Mouse (Mus musculus): Measurements from ENCODE around the gene Lrba.

Lrba gene

DNA sequence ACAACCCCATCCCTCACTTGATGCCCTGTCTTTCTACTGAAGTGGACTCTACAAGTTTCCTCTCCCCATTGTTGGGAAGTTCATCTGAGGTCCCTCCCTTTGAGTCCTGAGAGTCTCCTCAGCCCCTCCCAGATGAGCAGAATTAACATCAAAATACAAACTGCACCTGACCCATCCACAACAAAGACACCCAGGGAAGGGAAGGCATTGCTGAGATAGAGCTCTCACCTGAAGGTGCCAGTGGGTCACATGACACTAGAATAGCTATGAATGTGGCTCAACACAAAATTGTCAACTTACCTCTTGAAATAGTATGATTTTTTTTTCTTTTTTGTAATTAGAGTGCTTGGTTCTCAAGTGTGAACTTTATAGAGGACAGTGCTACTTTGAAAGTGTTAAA, 468.3 kb downstream of the Lrba start:
- no peak for DNase-seq

DNA sequence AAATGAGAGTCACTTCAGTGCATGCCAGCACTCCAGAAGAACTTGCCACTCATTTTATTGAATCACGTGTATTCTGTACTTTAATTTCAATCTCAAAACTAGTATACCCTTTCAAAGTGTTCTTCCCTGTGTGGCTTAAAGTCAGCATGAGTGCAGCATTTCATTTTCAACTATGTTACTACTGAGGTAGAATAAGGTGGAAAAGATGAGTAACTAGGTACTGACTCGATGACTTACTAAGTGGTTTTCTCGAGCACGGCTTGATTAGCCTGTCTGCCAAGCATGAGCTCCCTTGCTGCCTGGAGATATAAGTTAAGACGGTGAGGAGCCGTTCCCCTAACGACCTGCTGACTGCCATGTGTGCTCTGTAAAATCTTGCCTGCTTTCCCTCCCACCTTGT, 469.1 kb downstream of the Lrba start:
- DNase-seq: no peak

DNA sequence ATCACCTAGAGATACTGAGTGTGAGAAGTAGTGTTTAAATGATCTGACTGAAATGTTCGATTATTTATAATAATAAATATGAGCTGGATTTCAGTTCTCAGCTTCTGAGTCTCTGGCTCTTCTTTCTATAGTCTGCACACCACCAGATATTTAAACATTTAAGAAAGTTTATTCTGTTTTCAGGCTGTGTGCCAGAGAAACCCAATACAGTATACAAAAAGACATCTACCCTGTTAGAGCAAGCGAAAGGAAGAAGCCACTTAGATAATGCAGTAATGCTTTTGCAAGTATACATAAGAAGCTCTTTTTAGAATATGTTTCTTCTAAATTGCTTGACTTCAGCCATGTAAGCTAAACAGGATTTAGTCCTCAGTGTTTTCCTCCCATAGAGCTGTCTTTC, 474.5 kb downstream of the Lrba start:
- no peak for DNase-seq

GRCm38 (mm10) chr3:86701163-86701563, 476.7 kb downstream of the Lrba start:
- no peak for DNase-seq

- no peak for DNase-seq
Measured at GRCm38 (mm10) chr3:86709472-86709871, 485.0 kb downstream of the Lrba start.

DNA sequence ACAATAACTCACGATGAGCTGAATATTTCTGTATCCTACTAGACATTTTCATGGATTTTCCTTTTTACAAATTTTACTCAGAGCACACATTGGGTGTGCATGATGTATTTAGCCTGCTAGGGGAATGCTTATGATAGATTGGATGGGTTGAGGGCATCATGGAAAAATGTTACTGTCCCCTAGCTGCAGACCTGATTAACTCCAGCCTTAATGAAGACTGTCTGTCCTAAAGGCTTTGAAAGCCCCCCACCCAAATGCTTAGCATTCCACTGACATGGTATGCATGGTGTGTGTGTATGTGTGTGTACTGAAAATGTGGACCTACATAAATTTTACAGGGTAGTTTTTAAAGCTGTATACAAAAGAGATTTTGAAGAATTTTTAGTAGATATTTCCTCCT, 487.1 kb downstream of the Lrba start:
- no peak for DNase-seq

DNA sequence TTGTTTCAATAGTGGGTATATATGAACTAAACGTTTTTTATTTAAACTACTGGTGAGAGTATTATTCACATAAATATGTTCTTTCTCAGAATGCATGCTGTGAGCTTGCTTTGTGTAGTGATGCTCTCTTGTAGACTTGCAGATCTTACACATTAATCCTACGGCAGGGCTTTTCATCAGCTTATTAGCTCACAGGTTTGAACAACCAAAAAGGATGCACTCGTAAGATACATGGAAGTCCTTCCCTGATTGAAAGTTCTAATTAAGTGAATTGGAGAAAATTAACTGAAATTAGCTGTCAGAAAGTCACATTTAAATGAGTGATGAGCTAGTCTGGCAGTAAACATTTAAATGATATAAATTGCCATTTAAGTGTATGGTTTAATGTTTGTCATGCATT, 488.3 kb downstream of the Lrba start:
- no peak for DNase-seq

DNA sequence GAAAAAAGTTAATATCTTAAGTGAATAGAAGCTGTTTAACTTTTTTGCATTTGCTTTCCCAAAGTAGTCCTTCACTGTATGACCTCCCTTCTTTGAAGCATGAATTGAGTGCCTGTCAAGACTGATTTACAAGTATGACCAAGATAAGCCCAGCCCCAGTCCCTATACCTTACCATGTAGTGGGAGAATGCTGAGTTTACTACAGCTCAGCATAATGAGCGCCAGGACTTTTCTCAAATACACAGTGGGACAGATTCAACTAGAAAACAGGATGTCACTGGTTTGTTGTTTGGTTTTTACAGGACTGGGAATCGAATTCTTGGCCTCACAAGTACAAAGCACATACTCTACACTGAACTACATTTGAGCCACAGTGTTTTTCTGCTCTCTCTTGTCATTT, 490.0 kb downstream of the Lrba start:
- DNase-seq: no peak

- DNase-seq: no peak
Measured at GRCm38 (mm10) chr3:86723415-86724298, 499.2 kb downstream of the Lrba start.

DNA sequence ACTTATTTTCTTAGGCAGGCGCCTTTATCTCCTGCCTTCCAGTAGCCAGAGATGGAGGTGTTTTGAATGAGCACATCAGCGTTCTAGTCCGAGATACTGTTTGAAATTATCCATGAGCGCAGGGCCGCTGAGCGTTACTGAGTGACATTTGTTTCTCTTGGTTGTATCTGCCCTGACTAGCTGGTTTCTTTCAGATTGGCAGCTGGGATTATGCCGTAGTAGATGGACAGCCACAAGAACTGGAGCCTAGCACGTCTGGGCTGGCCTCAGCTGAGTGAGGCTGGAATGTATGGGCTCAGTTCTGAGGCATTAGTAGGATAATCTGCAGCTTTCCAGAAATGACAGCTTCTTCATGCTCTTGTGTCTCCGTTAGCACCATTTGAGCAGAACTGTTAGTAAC, 500.6 kb downstream of the Lrba start:
- no peak for DNase-seq

DNA sequence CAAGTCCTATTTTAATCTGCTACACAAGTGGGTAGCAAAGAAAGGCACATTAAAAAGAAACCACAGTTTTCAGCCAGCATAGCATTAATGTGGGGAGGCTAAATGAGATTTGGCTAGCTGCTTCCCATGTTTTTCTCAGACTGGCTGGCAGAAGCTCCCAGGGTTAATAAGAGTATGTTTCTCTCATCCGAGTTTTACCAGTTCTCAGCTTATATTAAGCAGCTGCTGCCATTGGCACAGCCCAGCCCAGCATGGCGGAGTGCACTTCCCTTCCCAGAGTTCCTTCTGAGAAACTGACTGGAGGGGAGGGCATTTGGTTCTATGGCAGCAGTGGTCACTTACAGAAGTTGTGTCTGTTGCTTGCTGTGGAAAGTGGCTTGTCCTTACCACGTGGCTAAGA, 514.4 kb downstream of the Lrba start:
- DNase-seq: no peak

- no peak for DNase-seq
Measured at GRCm38 (mm10) chr3:86739745-86740144, 515.3 kb downstream of the Lrba start.

GRCm38 (mm10) chr3:86745348-86745747, 520.9 kb downstream of the Lrba start:
- DNase-seq: no peak

GRCm38 (mm10) chr3:86745769-86746512, 521.5 kb downstream of the Lrba start:
- peak; percentile 45 for DNase-seq

- DNase-seq: no peak
Measured at GRCm38 (mm10) chr3:86750652-86751051, 526.2 kb downstream of the Lrba start.

DNA sequence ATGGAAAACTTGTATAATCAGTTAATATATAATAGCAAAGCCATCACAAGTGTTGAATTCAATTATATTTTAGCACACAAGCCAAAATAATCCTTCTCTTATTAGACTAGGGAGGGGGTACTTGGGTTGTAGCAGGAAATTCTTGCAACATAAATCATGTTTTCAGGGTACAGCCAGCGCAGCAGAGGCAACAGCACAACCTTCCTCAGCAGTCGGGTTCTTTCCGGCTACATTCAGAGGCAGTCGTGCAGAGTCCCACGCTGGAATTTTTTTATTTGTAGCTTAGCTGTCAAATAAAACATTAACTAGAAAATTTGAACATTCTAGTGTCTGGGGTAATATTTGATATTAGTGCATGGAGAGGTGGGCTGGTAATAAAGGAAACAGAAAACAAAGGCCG, 529.7 kb downstream of the Lrba start:
- peak; percentile 23 for DNase-seq

DNA sequence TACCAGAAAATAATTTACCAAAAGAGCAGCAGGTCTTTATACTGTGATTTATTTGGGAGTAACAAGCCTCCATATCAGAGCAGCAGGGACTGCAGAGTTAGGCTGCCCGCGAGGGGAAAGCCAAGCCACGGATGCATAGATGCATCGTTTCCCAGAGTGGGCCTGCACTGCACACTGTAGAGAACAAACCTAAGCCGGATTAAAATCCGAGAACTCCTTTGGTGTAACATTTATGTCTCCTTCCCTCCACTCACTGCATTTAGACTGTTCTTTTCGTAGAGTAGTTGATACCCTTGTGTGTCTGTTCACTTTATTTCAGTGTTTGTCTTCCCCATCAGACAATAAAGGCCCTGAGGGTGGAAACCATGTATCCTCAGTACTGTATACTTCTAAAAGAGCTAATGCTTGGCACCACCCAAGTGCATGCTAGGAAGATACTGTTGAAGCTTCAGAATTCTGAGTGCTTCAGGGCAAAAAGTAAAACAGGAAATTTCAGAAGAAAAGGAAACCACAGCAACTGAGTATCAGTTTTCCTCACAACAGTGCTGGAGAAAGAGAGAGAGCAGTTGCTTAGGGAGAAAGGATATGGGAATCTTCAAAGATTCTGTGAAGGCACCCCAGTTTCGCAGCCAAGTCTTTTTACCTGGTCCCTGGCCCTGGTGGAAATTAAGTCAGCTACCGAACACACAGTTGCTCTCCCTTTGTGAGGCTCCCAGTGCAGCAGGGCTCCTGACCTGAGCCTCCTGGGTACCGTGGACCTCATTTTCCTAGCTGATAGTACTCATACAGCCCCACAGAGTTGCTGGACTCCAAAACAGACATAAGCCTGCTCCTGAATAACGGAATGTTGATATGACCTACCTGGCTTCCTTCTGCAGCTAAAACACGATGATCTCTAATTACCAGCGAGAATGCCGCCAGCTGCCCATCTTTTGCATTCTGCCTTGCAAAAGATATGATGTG, 530.4 kb downstream of the Lrba start:
- DNase-seq: no peak

DNA sequence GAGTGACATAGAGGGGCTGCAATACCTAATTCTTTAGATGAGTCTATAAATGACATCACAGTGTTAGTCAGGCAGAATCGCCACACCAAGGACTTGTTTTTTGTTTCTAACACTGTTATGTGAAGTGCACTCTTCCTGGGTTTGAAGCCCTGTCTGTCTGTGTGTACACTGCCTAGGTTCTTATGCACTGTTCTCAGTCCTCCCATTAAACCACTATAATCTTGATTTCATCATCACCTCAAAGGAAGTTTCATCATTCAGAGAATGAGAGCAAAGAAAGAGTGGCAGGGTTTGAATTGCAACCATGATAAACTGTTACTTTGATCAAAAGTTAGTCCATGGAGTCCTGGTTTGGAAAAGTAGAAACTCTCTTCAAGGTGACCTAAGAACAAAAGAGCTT, 532.1 kb downstream of the Lrba start:
- DNase-seq: no peak

DNA sequence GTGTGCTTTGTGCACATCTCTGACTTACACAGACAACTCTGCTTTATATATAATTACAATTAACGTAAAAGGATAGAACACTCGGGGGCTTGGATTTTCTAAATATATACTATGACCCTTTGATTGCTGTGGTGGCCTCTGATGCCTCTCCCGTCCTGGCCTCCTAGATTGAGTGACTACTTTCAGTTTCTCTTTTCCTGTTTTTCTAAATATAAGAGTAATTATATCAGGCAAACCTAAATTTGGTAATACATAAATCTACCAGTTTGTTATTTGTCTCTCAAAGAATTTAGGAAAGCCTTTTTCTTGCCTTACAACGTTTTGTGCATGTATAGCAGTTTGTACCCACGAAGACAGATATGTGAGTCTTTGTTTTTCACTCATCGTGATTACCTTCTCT, 534.2 kb downstream of the Lrba start:
- DNase-seq: no peak

DNA sequence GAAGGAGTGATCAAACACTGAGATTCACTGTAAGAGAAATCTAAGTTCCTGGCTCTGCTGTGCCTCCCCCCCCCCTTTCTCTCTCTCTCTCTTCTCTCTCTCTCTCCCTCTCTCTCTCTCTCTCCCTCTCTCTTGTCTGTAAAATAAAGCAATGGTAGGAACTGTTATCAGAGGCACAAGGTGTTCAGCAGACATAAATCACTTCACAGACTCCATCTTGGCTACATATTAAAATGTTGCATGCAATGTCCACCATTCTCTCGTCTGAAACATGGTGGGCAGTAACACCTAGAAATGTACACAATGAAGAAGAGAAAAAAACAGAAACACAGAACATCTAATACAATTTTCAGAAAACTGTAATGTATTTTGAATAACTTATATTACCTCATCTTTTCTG, 534.9 kb downstream of the Lrba start:
- no peak for DNase-seq

- no peak for DNase-seq
Measured at GRCm38 (mm10) chr3:86759834-86760233, 535.4 kb downstream of the Lrba start.

DNA sequence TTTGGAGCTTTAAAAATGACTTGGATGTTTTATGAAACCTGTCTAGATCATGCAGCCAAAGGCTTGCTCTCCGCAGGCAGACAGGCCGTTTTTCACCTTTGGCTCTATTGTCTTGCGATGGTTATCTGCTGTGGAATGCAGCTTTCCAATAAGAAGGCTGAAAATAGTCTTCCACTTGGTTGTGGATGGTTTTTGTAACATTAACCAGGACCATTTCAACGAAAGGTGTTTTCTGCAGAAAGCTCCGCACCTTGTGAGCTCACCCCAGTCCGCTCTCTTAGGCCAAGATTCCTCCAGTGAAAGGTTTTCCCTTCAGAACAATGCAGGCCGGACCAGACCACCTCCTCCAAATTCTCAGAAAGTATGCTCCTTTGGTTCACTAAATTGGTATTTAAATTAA, 536.0 kb downstream of the Lrba start:
- DNase-seq: no peak

Measured in kidney, adult 11 months (tissue).